Mouse (Mus musculus) lung, embryonic 14.5 days (tissue): ENCODE measurements around the gene Tmppe. TPM values are rescaled to one million over a fixed set of nuclear protein-coding genes. Genes with fewer than 3 reads are reported as not detected.

Experiments used
- ATAC-seq: fragments of 200-750 bp; cut with Nextera tagmentation; 2 replicates; pipeline ENCODE4 v1.8.0; 2017; ENCODE audit warnings: mild to moderate bottlenecking, moderate TSS enrichment, moderate library complexity; ENCODE audit not compliant: insufficient read depth
- DNase-seq: peaks from one replicate; pipeline ENCODE4 v3.0.0-alpha.2; 2015
- H3K27ac ChIP-seq: fragments of 300-500 bp; sonication (generic); 2 replicates; pipeline ENCODE4 v1.5.1; 2014; ENCODE audit warnings: low read depth, mild to moderate bottlenecking, moderate library complexity
- H3K27me3 ChIP-seq: fragments of 300-500 bp; sonication (generic); 2 replicates; pipeline ENCODE4 v1.6.1; 2014; ENCODE audit warnings: low read length, control low read depth; ENCODE audit not compliant: insufficient read depth
- H3K36me3 ChIP-seq: fragments of 300-500 bp; sonication (generic); 2 replicates; pipeline ENCODE4 v1.6.1; 2014; ENCODE audit warnings: control low read depth; ENCODE audit not compliant: insufficient read depth
- H3K4me1 ChIP-seq: fragments of 300-500 bp; sonication (generic); 2 replicates; pipeline ENCODE4 v1.6.1; 2014; ENCODE audit warnings: antibody characterized with exemption, control low read depth; ENCODE audit not compliant: insufficient read depth
- H3K4me2 ChIP-seq: fragments of 300-500 bp; sonication (generic); 2 replicates; pipeline ENCODE4 v1.6.1; 2014; ENCODE audit warnings: mild to moderate bottlenecking
- H3K4me3 ChIP-seq: fragments of 300-500 bp; sonication (generic); 2 replicates; pipeline ENCODE4 v1.5.1; 2014; ENCODE audit warnings: low read depth, low read length
- H3K9ac ChIP-seq: fragments of 300-500 bp; sonication (generic); 2 replicates; pipeline ENCODE4 v1.6.1; 2014
- H3K9me3 ChIP-seq: fragments of 300-500 bp; sonication (generic); 2 replicates; pipeline ENCODE4 v1.6.1; 2016; ENCODE audit warnings: low read depth, low read length, control low read depth
- CTCF ChIP-seq: IDR thresholded peaks from 2 replicates; pipeline ENCODE4 v1.5.1; 2016; ENCODE audit warnings: antibody characterized with exemption, low read depth
- WGBS: fragments of 180-500 bp; shearing (Covaris S2); extraction: QIAGEN DNeasy Blood & Tissue Kit; methylation state at CpG from one replicate; pipeline ENCODE4 v1.1.7; 2014; 5-methylcytosine and 5-hydroxymethylcytosine counted together
- polyA plus RNA-seq: library from polyadenylated mRNA; unstranded; fragments of >200 nt; fragmentation: Nextera tagmentation; extraction: Ambion mirVana; gene quantifications from 2 replicates; pipeline ENCODE4 v1.2.1, GENCODE M21; 2014

Gene Tmppe
- polyA plus RNA-seq, 1 experiment from 2014 or later = 4.0 TPM

GRCm38 (mm10) chr9:114452418-114452817 lies 51.5 kb downstream of the Tmppe start:
- Histone ChIP-seq H3K9me3 (no peaks in the 10 kb centered on the region), H3K9ac (no peak overlapping the region), H3K27me3 (no peaks in the 10 kb centered on the region), H3K4me3 (no peak overlapping the region), H3K4me2 (no peak overlapping the region), H3K4me1 (no peaks in the 10 kb centered on the region), H3K36me3 (peaks cover 2% of the 10 kb centered on the region; the same call in 1 of the 2 replicates), H3K27ac (no peak overlapping the region)
- DNase-seq (no peak), ATAC-seq (no peak)
- 88% methylated on average over 6 of the region's 6 CpGs for WGBS
- TF ChIP-seq CTCF = no peak

- H3K27me3 ChIP-seq = no peaks in the 10 kb centered on the region
- H3K4me2 ChIP-seq = no peak overlapping the region
- no peak for ATAC-seq
- no peak overlapping the region for H3K4me3 ChIP-seq
- no peaks in the 10 kb centered on the region for H3K9me3 ChIP-seq
- peaks cover 4% of the 10 kb centered on the region; the same call in 1 of the 2 replicates for H3K36me3 ChIP-seq
- DNase-seq = no peak
- no peak for TF ChIP-seq CTCF
- H3K4me1 ChIP-seq = no peaks in the 10 kb centered on the region
- no peak overlapping the region for H3K9ac ChIP-seq
- no peak overlapping the region for H3K27ac ChIP-seq
- WGBS = 69% methylated on average over 2 of the region's 2 CpGs
Observed at GRCm38 (mm10) chr9:114455420-114455819, 54.5 kb downstream of the Tmppe start.

Other genes starting within 250 kb of the Tmppe start
- gene Bcl2a1c, start 71.0 kb upstream of the Tmppe start, polyA plus RNA-seq = not detected in 2 replicates
- gene Crtap, start 10.4 kb upstream of the Tmppe start, polyA plus RNA-seq = 156 and 163 TPM in 2 replicates
- 41.9 and 43.5 TPM in 2 replicates for gene Glb1, start within 50 bp of the Tmppe start, polyA plus RNA-seq
- not detected in 2 replicates for gene Ccr4, start 103.8 kb downstream of the Tmppe start, polyA plus RNA-seq
- gene C130032M10Rik, start 114.6 kb downstream of the Tmppe start, polyA plus RNA-seq = 0.27 TPM in 1 of 2 replicates, not detected in the other
- gene Trim71, start 163.3 kb downstream of the Tmppe start, polyA plus RNA-seq = 1.4 and 1.5 TPM in 2 replicates
- gene Cnot10, start 239.1 kb downstream of the Tmppe start, polyA plus RNA-seq = 66.4 and 66.6 TPM in 2 replicates